Mouse (Mus musculus): Measurements from ENCODE around the gene Pih1d1.

GRCm38 (mm10) chr7:45191803-45192363 is 37.8 kb downstream of the Pih1d1 start:
- TF ChIP-seq EP300 (IDR thresholded peaks at IDR 0.05; ENCODE audit: low read depth): no peak
- no peak for TF ChIP-seq CTCF (IDR thresholded peaks at IDR 0.05; ENCODE audit: low read depth)
